Mouse (Mus musculus) thymus, adult 18-20 months (tissue): ENCODE data around the gene Rmdn2.
A peak's percentile ranks its signal among the peaks of the same experiment; 100 is the strongest.

Experiments
- DNase-seq, 2 experiments: peaks; one replicate each; pipeline ENCODE4 v3.0.0; 2022; ENCODE audit warnings: mixed read lengths in 2 of 2

The Rmdn2 gene

DNA sequence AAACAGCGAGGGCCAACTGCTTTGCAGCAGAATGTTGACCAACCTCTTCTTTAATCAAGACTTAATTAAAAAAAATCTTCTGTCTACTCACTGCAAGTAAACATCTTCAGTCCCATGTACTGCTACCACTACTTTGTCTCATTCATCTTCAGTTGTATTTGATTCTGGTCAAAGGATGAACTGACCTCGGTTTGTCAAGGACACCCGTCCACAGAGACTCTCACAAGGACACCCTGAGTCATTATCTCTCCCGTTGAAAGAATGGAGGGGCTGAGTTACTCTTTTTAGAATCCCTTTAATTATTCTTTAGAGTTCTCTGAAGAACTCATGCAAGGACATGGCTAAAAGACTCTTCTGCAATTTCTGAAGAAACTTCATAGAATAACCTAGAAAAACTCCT lies at the start of gene Rmdn2:
Gene Rmdn2 (plus strand): TSS at position 319 of the 400 bp plus-strand sequence.
- no peak for DNase-seq

DNA sequence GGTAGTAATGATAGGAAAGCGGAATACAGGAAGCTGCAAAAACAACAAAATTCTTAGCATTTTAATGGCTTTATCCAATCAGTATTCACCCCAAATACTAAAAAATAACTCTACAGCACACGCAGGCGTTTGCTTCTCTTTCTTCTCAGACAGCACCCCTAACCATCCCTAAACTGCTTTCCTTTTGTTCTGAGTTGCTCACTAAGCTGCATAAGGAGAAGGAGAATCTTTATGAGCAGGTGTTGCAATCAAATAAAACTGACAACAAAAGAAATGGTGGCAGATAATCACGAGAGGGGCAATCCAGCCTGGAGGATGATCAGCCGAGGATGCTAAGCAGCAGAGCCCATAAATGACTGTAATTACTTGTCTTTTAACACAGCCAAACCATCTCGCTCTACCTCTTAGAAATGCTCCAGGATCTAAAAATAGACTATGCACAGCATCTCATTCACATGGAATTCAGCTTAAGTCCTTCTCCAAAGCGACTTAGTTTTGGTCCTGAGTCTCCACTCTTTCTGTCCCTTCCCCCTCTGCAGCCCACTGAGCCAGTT lies 48.5 kb upstream of the Rmdn2 start:
- DNase-seq, result no peak

DNA sequence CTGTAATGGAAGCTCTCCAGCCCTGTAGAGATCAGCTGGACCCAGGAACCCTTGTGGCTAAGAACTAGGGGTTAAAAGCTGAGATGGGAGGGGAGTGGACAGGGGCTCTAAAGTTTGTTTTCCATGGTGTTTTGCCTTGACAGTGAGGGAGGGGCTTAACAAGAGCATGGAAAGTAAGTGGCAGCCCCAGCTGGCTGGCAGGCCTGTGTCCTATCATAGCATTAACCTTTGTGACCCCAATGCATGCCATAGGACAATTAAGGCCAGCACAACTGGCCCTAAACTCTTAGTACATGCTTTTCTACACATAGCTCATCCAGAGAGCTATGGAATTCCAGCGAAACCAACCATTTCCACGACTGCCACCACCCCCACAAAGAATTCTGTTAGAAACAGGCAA lies 47.9 kb upstream of the Rmdn2 start:
- no peak for DNase-seq

DNA sequence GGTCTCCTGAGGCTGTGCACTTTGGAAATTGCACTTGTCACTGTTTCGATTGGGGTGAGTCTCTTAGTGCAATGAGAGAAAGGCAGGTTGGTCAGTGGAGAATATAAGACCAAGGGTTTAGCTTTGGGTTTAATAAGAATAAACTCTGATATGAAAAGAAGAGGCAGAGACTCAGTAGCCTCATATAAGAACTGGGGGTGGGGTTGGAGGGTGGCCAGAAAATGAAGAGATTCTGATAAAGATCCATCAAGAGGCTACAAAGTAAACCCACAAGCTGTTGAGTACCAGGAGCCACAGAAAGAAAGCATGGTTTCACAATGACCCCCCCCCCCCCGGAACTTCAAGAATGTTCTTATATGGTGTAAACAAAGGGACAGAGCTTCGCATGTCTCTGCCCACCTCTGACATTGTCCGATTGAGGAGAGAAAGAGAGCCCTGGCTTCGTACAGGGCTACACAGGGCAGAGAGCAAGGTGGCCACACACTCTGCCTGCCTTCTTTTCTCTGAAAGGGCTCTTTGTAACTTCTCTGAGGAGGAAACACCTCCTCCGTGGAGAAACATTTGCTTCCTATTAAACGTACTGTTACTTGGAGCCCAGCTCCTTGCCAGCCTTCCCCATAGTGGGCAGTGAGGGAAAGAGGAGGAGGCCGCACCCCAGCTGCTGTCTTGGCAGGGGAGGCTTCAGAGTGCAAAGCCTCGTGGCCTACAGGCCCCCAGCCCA lies 46.3 kb upstream of the Rmdn2 start:
- no peak for DNase-seq

DNA sequence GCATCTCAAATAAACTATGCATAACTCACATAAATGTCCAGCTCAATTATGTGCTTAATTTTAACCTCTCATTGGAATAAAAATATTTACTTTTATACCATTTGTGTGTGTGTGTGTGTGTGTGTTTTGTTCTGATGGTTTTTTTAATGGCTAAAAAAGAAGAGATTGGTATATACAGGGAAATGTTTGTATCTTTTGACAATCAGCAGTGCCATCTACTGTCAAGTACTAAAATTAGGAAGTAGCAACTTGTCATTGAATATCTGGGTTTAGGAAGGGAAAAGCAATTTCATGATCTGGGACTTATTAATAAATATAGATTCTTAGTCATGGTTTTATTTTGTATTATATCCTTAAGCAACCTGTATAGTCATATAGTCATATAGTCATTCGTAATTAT lies 43.3 kb upstream of the Rmdn2 start:
- DNase-seq, result no peak

DNA sequence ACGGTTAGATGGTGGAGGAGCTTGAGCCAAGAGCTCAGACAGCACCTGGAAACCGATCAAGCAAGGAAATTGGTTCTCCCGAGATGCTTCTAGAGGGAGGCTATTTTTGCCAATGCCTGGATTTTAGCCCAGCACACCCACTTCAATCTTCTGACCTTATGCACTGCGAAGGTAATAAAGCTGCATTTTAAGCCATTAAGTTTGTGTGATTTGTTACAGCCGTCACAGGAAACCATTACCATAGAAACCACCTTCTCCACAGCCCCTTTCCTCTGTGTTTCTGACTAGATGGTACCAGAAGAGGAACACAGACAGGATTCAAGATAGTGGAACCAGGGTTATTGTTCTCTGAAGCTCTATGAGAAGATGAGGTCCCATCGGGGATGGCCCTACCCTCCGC lies 33.3 kb upstream of the Rmdn2 start:
- DNase-seq, result no peak

DNA sequence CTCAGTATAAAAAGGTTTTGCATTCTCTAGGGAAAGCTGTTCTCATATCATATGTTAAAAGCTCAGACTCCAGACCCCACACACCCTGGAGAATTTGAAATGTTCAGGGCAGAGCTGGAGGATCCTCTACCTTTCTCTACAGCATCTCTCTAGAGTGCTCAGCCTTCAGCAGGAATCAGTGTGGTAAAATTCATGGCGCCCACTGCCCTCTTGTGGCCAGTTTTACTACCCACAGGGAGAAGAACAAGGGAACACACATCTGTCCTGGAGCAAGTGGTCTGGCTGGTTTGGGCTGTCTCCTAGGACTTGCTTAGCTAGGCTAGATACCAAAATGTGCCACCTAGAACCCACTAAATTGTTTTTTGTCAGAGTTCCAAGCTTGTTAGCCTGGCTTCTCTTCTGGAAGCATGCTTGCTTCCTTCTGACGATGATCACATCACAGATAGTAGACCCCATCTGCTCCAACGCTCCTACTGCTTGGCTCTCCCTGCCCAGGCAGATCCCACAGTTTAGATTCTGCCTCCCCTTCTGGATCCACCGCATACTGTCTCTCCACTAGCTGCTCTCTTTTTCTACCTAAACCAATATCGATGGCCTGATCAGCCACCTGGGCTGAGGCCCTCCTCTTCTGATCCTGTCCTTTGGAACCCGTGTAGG lies 31.3 kb upstream of the Rmdn2 start:
- DNase-seq, result peak; percentile 9 to 18

DNA sequence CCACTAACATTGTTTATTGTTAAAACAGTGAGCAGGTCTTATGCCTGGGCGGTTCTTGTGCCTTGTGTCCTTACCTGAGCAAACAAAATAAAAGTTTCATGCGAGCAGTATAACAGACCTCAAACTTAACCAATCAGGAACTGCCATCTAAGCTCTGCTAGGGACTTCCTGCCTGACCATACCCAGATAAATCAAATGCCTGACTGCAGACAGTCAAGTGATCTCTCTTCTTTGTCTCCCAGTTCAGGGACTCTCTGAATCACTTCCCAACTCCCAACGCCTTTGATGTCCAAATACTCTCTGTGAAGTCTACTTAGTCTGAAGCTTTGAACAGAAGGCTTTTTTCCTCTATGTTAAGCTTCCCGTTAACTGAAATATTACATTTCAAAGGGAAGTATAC lies 28.2 kb upstream of the Rmdn2 start:
- DNase-seq, result no peak

DNA sequence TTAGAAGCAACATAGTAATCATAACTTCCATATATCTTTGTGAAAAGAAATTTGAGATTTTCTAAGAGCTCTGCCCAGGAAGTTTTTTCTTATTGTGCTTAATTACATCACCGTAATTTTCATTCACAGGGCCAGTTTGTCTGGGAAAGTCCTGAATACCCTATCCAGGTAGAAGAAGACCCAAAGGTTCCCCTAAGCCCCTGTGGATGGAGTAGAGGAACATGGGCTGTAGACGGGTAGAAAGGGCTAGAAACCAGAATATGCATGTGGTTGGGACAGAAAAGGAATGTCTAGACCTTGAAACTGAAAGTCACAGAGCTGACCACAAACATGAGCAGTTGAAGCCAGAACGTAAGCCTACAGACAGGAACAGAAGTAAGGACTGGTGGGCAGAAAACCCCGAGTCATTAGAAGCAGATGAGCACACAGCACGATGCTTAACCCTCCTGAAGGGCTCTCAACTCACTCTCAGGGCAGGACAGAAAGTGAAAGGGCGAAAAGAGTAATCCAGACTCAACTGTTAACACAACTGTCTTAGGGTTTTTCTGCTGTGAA lies 27.3 kb upstream of the Rmdn2 start:
- no peak for DNase-seq

DNA sequence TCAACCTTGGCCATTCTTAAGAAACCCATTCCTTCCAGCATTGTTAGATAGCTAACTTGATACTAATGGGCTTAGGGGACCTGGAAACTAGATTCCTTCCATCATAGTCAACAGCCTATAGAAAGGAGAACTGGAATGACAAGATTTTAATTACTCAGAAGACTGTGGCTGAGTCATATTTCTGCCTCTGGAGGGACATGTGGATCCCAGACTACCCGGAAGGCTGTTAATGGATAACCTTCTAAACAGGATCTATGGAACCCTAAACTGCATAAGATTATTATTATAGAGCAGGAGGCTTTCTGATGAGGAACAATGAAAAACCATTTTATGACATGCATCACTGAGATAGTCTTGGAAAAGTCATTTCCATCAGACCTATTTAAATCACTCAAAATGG lies 21.8 kb upstream of the Rmdn2 start:
- DNase-seq, result no peak

DNA sequence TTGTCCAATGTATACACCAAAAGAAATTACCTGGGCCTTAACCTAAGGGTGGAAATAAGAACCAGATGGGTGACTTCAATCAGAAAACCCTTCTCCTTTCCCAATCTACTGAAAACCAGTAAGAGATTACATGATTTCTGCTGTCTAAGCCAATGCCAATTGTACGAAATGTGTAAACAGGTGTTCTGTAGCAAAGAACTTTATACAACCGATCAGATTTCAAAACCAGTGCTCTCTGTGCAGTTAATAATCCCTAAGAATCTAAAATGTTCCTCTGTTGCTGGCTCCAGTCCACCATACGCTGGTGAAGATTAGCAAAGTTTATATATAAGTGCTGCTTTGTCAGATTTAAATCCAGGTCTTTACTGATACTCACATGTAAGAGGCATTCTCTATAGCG lies 15.7 kb upstream of the Rmdn2 start:
- DNase-seq, result no peak

DNA sequence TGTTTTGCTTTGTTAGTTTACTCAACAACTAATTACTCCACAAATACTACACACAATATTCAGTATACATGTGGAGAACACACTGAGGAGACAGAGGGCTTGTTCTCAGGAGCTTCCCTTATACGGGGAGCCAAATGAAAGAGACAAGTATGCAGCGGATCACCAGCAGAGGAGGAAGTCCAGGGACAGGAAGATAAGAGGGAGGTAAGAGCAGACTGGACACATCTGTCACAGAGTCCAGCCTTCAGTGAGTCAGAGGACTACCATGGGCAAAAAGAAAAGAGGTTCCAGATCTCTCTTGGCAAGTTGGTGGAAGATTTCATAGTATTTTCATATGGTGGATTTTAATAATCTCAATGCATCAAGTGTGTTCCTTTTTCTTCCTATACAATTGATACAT lies 13.5 kb upstream of the Rmdn2 start:
- no peak for DNase-seq

DNA sequence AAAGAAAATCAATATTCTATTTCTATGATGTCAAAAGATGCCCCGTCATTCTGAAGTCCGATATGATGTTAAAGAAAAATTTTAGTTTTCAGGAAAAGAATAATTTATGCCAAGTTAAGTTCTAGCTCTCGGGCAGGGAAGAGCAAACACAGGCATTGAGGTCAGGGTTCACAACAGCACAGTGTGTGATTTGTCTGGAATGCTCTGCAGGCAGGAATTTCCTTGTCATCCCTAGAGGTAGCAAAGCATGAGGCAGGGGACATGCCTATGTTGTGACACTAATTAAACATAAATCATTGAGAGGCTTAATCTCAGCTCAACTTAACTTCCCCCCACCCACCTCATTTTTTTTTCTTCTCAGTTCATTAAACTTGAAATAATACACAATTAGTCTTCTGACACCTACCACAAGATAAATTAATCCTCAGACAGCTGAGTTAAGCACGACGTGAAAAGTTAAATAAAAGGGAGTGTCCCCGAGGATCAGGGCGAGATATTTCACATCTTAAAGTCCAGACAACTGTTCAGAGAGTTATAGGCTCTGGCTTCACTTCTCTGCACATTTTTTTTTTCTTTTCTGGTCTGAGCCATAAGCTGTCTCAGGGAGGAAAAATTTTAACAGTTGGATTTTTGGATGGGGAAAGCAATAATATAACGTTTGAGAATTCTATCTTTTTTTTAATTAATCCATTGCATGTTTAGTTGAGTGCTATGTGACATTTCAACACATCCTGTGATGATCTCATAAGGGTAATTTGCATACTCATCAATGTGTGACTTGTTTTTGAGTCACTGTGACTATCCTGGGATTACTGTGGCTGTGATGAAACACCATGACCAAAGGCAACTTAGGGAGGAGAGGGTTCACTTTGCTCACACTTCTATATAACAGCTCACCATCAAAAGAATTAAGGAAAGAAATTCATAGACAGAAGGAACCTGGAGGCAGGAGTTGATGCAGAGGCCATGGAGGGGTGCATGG lies 12.8 kb upstream of the Rmdn2 start:
- DNase-seq, result no peak

DNA sequence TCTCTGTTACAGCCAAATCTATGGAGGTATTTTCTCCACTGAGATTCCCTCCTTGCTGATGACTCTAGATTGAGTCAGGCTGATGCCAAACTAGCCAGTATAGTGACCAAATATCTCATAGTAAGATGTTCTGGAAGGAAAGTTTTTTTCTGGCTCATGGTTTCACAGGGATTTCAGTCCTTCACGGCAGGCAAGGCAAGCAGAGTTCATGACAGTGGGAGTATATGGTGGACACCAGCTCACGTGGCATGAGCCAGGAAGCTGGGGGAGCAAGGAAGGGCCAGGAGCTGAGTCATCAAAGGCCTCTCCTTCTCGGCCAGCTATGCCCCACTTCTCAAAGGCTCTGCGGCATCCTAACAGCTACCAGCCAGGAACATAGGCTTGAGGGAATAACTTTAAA lies 11.6 kb upstream of the Rmdn2 start:
- DNase-seq, result no peak

DNA sequence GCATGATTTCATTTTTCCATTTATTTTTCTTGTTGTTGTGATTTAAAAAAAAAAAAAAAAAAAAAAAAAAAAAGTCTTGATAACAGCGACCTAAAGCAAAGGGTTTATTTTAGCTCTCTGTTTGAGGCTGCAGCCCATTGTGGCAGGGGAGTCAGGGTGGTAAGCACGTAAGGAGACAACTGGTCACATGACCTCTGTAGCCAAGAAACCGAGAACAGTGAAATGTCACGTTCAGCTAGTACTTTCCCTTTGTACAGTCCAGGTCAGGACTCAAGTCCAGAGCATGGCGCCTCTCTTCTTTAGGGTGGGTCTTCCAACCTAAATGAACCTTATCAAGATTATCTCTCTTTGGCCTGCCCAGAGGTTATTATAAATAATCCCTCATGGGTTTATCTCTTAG lies 9.3 kb upstream of the Rmdn2 start:
- no peak for DNase-seq

DNA sequence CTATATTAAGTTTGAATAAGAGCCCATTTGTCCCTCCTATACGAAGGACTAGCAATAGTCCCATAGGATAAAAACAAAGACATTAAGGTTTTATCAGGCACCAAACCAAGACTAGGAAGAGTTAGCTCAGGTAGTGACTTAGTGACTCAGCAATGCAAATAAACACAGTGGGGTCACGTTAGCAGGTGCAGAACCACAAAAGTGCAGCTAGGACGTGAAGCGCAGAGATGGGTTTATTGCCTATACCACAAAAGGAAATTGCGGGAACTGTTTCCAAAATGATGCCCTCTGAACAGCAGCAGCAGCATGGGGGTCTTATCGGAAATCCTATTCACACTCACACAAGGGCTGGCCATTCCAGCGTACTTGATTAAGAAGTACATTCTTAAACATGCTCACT lies 8.2 kb upstream of the Rmdn2 start:
- peak in 1 of 2 experiments; percentile 13 for DNase-seq

DNA sequence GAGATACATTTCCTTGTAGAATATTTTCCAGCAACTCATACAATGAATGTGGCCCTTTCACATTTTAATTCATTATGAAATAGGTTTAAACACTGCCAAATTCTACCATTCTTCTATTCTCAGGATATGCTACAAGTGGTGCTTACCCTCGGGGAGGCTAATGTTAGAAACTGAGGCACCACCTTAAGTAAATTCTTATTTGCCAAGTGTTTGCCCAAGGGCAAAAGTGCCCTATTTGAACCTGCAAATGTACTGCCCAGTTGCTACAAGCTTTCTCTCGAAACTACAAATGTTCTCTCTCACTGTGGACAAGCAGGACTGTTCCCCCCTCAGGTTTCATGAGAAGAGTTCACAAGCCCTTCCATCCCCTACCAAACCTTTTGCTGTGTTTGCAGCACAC lies 5.9 kb upstream of the Rmdn2 start:
- no peak for DNase-seq

DNA sequence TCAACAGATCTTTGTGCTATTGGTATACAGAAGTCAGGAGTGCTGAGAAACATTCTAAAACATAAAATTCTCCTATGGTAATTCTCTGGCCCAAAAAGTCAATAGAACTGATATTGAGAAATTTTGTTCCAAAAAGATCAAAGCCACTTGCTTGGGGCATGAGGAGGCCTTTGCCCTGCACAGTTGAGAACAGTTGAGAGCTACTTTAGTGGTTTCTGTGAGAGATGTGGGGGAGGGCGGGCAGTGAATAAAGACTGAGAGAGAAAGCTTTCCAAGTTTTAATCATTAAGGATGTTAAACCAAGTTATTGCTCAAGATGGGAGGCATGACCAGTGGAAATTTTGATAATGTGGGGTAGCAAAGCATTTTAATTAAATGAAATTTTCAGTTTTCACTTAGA lies 2.0 kb upstream of the Rmdn2 start:
- DNase-seq, result no peak

DNA sequence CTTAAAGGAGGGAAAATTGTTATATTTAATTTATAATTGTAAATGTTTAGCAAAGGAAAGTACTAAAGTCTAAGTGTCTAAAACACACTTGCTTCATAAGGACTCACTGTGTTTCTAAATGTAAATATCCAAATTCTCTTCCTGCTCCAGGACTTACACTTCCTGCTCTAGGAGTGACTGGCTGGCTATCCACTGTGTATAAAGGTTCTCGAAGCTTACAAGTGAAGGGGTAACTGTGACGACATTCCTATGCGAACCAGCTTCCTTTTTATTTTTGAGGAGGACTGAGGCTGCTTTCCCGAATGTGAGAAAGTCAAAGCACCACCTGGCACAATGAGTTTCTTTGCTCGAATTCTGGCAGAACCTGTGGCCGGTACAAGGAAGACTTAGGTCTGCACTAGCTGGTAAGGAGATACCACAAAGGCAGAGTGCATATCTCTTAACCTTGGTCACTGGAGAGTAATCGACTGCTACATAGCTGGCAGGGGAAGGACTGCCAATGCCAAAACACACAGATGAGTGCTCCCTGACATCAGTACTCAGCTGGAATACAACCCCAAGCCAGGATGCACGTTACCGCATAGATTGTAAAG lies 1.4 kb upstream of the Rmdn2 start:
- DNase-seq, result no peak

DNA sequence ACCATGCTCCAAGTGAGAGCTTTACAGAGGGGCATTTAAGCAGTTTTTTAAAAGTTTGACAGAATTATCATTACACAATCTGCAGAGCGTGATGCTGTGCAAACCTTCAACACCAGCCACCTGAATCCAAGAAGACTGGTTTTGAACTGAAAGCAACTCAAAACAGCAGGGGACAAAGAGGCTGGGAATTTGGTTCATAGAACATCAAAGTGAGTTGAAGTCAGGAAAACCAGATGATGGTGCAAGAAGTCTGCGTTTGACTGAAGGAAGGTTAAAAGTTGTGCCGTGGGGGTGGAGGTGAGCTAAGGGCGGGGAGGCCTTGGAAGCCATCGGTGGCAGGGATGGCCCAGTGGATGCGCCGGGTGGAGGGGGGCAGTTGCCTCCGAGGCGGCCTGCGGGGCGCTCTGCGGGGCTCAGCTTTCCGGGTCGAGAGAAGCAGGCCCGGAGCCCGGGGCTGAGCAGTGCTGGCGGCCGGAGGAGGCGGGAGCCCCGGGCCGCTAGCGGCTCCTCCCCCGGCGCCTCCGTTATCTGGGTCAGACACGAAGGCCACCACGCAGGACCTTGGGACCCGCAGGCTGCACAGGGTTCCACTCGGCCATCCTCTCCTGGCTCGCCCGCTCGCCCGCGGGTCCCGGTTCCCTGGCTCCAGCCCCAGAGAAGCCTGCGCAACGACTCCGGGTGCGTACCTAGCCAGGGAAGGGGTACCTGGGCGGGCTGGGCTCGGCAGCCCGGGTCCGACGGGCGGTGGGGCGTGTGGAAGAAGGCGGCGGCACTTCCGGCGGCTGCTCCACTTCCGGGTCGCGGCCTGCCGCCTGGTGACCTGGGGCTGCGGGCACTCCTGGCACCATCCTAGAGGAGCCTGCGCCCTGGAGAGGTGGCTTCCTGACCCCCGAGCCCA lies 3.3 kb downstream of the Rmdn2 start:
- DNase-seq, result peak; percentile 61 to 65

DNA sequence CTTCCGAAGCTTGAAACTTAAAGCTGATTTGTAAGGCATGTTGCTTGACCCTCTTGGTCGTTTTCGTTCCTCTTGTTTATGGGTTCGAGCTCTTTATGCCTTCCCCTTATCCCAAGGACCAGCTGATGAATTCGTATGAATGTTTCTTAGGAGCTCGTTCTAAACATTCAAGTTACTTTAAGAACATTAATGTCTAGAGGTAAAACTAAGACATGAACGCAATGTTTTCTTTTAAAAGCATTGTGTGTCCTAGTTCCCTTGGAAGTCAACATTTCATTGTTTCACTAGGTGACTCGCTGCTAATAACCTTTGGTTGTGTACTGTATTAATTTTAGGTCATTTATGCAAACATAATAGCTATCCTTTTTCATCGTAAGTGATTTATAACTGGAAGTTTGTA lies 4.2 kb downstream of the Rmdn2 start:
- DNase-seq, result no peak

DNA sequence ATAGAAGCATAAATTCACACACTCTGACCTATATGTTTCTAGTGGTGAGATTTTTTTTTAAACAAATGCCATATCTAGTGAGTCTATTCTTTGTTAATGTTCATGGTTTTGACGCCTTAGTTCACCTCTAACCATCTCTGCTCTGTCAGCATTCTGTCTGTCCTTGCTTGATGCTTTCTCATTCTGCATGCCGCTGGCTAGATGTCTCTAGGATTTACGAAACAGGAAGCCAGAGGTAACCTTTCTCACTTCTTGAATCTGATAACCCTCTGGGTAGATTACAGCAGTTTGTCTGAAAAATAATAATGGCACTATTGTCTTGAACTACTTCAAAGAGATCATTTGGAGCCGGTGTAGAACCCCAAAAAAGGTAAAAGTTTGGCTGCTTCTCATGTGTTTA lies 5.0 kb downstream of the Rmdn2 start:
- DNase-seq, result no peak
